Mouse (Mus musculus): ENCODE measurements around the gene Bcl2l11.
A peak's percentile ranks its signal among the peaks of the same experiment; 100 is the strongest.
"Not testable (repeated sequence)": the region's sequence is repeated elsewhere in the genome, so short reads cannot be mapped to it uniquely, and the experiment has no call there.

The Bcl2l11 gene

DNA sequence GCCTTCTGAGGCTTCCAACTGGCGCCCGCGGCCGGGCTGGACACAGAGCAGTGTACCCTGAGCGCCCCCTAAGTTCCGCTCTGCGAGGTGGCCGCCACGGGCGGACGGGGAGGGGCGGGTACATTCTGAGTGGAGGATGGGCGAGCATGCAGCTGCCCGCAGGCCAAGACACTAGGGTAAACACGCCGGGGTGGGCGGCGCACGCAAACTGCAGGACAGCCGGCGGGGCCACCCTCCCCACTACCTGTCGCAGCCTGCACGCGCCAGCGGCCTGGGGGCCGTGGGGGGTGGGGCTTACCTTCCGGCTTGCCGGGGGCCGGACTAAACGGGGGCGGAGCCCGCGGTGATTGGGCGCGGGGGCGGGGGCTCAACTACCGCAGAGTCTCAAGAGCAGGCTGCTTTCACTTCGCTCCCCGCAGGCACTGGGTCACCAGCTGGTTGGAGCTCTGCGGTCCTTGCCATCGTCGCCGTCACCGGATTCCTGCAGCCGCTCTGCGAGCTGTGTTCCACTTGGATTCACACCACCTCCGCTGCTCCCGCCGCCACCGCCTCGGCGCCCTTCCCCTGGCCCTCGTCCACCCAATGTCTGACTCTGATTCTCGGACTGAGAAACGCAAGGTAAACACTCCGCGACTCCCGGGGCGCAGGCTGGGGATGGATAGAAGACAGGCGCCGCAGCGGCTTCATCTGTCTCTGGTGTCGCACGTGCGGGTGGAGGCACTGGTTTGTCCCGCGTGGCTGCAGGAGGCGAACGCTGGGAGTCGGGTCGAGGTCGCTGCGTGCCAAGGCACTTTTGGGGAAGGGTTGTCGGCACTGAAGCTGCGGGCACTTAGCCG is at the start of gene Bcl2l11:
TSS of gene Bcl2l11 (plus strand) at position 404 of the 836 bp plus-strand sequence.
- peak; percentile 96 for DNase-seq (ENCODE audit: low spot score)

DNA sequence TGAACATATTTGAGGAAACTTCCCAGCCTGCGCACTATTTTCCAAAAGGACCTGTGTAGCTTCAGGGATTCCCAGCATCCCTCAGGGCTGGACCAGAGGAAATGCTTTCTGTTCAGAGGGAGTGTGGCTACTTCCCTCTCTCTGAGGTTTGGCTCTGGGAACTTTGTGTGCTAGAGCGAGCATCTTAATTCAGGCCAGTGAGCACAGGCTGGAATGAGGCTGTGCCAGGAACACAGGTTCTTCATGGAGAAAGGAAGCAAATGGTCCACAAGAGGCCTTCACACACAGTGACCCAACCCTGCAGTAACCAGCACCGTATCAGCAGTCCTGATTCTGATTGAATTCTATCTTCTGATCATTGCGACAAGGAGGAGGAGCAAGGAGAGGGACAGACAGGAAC is 48.9 kb upstream of the Bcl2l11 start:
- DNase-seq (ENCODE audit: low spot score) = peak; percentile 15

DNA sequence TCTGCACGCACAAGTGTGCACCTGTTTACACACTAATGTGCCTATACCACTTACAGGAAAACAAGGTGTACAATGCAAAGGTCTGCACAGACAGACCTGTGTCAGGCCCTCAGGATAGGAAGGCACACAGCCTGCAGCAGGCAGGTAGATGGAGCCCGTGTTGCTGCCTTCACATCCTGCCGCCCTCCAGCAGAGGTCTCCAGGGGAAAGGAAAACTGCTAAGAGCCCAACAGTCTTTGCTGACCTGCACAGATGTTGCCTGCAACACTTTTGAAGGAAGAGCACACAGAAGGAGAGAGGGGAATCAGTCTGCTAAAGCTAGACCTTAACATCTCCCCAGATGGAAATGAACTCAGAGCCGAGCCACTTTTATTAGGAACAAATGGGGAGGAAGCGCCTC is 47.0 kb upstream of the Bcl2l11 start:
- DNase-seq (ENCODE audit: low spot score) = peak; percentile 63

DNA sequence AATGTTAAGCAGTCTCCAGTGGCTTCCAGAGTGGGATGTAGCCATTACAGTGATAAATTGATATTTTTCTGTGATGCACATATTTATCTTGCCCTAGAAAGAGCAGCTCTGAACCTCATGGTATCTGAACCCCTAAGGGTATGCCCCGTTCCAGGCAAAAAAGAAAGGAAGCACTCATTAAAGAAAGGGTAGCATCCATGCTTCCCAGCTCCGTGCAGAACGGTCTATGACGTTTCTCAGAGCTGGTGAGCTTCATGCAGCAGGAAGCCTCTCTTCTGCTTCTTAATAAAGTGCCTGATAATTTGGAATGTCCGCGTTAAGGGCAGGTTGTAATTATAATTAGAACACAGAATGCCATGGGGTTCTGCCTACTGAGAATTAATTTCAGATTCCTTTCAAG is 46.5 kb upstream of the Bcl2l11 start:
- DNase-seq (ENCODE audit: low spot score) = no peak

DNA sequence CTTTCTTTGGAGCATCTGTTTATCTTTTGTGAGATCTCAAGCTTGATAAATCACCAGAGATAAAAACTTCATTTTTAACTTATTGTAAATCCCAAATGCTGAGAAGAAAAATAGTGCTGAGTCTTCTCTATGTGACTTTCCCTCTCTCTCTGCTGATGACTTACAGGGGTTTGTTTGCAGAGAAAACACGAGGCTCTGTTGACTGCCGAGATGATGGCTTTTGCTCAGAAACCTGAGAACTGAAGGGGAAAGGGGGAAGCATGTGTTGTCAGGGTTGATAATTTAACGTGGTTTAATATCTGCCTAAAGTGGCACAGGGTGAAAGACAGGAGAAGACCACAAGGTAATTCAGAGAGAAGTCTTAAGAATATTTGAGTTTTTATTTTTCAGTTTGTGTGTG is 42.0 kb upstream of the Bcl2l11 start:
- no peak for DNase-seq (ENCODE audit: low spot score)

DNA sequence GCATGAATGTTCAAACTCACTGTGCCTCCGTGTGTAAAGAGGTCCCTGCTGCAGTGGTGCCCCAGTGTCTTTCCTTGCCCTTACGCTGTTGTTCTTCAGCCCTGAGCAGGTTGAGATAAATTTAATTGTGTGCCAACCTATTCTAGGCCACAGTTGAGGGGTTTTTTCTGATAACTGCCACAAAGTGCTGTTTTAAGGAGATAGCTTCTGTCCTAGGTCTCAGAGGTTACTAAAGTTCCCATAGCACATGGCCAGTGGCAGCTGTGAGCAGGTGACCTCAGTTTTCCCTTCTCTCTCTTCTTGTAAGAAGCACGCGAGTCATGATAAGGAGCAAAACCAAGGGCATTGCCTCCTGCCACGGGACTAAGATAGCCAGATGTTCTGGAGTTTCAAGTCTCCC is 41.2 kb upstream of the Bcl2l11 start:
- no peak for DNase-seq (ENCODE audit: low spot score)

DNA sequence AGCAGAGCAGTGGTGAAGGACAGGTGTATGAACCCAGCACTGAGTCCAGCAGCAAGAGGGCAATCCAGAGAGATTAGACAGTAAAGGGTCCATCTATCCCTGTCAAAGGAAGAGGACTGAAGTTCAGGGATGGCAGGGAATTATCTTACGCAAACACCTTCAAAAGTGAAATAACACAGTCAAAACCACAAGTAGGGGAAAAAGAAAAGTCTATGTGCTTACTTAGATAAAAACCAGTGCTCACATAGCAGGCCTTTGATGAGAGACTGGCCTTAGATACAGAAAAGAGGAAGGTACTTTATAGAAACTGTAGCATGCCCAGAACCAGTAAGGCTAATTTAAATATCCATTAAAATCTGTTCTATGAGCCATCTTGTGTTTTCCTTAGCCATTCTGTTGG is 40.4 kb upstream of the Bcl2l11 start:
- no peak for DNase-seq (ENCODE audit: low spot score)

DNA sequence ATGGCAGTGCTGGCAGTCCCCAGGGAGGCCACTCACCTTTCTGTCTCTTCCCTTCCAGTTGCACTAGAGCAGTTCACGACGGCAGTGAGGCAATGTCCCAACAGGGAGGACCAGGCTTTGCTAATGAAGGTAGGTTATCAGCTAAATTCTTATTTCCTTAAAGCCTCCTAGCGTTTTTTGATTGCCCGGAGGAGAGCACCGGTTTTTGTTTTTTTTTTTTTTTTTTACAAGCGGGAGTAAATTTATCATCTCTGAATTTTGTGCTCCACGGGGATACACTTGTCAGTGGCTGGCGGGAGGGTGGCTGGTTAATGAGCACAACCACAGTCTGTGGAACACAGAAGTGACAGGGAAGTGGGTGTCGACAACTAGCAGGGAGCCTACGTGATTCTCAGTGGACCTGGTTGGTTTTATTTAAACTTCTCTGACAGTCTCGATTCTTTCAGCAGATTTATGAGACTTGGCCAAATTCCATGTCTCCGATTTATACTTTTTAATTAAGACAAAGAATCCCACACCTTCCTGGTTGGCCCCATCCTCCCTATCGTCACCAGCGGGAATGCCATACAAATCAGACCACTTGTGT is 39.4 kb upstream of the Bcl2l11 start:
- DNase-seq (ENCODE audit: low spot score) = no peak

DNA sequence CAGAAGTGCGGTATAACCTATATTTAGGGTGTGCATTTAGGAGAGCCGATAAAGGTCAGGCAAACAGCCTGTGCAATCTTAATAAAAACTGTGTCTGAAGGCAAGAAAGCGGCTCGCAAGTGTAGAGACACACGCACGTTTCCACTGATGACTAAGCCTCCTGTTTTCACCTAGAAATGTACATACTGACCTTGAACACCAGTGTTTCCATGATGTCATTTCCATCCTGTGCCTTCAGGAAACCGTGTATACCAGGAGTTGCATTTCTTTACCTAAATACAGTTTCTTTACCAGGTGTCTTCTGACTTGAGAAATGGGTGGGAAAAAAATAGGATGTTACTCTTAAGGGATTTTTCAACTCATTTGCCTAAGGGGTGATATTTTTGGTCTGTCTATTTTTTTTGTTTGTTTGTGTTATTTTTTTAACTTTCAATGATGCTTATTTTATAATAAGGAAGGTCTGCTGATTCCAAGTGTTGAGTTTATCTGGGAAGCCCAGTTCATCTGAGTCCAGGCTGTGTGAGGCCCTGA is 38.8 kb upstream of the Bcl2l11 start:
- DNase-seq (ENCODE audit: low spot score) = no peak

DNA sequence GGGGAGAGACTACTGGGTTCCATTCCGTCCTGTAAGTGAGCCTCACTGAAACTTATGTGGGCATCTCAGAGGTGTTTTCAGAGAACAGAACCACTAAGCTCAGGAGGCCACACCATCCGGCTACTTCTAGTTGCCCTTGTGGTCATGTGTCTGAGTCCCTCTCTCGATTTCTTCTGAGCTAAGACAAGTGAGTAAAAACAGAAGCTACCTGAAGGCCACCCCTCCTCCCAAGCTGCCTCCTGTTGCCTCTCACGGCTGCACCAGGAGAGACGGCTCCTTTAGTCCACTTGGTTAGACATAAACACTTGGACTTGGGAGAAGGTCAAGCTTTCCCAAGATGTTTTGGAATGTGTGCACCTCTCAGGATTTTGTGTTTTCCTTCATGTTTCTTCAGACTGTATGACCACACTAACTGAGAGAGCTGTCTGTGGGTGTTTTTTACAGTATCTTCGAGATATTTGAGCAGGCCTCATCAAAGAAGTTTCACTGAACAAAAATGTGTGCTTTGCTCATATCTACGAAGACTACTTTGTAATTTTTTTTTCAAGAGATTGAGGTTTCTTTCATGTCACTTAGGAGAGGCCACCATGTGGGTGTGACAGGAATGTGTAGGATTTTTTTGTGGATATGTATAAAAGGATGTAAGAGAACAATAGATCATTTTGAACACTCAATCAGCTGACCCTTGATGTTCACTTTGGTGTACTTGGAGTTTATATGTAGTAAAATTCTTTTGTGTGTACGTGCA is 37.9 kb upstream of the Bcl2l11 start:
- no peak for DNase-seq (ENCODE audit: low spot score)

DNA sequence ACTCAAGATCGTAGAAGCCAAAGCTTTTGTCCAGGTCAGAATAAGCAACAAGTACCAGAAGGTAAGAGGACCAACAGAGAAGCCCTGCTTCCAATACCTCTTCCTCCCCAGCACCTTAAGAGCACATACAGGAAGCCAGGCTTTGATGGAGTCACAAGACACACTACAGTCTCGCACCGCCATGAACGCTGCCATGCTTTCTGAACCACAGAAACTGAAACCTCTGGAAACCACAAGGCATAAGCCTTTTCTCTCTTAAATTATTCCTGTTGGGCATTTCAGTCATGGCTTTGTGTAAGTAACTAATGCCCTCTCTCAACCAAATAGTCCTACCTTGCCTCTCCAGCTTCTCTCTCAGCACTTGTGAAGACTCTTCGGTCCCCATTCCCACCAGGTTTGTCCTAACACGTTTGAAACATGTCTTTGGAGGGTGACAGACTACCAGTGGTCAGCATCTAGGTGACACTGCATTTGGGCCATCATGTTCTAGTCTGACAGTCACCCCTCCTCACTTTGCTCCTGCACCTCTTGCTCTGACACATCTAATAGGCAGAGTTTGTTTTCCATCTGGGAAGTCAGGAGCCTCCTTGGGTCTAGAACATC is 35.5 kb upstream of the Bcl2l11 start:
- no peak for DNase-seq (ENCODE audit: low spot score)

DNA sequence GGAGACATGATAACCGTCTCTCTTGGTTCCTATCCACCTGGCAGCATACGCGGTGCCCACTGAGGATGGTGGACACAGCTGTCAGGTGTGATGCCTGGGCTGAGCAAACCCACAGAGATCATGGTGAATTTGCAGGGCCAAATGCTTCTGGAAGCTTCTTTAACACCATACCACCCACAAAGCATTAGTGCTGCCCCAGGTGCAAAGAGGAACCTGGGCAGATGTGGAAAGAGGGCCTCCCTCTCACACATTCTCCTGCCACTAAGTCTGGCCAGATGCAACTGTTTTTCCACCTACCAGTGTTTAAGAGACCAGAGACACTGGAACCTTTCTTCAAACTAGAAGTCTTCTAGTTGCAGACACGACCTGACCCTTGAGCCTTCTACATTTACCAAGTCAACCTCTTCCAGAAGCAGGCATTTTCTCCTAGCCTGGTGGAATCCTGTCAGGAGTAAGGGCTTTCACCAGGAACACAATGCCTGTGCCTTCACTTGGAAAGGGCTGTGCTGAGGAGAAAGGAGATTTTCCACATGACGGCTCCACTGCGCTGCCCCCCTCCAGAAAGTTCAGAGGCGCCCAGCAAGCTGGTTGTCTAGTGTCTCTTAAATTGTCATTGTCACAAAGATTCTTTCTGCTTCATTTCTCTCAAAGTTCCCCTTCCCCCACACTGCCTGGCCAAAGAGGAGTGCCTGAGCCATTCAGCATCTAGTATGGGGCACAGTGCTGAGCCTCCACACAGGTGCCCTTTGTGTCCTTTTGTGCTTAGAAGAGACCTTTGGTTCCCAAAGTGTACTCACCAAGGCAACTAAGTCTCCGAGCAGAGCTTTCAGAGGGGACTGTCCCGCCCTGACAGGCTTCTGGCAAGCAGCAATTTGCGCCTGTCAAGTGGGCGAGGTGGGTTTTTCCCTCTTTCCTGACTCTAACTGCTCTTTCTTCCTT is 34.1 kb upstream of the Bcl2l11 start:
- DNase-seq (ENCODE audit: low spot score) = peak; percentile 92

DNA sequence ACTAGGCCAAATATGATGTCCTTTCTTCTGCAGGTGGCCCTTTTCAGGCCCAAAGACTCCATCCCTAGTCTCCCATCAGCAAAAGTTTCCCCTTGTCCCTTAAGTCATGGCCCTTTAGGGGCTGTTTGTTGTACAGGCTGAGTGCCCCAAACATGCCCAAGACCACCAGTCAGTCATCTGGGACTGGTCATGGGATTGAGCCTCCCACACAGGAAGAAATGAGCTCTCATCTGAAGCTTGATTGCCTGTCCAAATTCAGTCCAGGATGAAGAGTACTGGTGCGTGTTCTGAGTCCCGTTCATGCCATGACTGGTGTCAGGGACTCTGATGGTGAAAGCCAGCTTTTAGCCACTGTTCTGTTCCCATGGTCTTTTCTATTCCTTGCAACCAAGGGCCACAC is 33.4 kb upstream of the Bcl2l11 start:
- DNase-seq (ENCODE audit: low spot score) = no peak

DNA sequence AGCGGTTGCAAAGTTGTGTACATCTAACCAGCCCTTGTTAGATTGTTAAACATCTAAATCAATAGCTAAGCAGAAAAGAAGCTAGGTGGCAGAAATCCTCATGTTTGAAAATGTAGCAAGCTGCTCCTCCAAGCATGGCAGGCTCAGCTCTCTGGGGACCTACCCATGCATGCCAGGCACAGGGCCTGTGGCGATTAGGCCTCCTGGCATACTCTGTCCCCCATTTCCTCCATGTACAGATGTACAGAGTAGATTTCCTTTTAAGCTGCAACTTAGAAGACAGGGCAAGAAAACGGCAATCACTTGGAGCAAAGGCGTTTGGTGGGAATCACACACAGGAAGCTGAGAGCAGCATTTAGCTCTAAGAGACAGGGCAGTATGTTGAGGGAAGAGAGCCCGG is 31.6 kb upstream of the Bcl2l11 start:
- no peak for DNase-seq (ENCODE audit: low spot score)

DNA sequence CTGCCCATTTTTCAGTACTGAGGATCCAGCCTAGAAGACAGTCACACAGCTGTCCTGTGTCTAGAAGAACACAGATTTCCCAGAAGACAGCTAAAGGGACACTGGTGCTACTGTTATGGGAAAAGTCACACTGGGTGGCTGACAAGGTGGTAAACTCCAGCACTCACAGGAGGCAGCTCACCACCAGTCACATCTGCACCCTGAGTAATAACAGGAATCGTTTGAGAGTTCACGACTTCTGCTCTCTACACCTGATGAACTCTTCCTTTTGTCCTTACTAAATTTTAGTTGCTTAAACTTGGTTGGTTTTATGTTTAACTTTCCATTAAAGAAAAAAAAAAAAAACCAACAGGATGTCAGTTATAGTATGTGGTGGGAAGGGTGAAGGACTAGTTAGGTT is 31.2 kb upstream of the Bcl2l11 start:
- no peak for DNase-seq (ENCODE audit: low spot score)

DNA sequence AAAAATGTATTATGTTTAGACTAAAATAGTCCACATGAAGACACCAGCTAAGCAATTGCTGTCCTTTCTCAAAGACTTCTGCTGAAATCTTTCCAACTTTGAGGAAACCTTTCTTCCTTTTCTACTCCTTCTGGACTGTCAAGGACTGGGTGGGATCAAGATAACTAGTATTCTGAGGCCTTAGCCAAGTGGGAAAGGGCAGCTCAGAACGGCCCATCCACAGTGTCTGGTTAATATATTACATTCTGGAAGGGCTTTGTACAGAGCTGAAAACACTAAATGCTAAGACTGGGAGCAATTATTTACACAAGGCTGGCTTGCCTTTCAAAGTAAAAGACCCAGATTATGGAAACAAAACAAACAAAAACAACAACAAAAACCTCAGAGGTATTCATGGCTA is 30.6 kb upstream of the Bcl2l11 start:
- no peak for DNase-seq (ENCODE audit: low spot score)

DNA sequence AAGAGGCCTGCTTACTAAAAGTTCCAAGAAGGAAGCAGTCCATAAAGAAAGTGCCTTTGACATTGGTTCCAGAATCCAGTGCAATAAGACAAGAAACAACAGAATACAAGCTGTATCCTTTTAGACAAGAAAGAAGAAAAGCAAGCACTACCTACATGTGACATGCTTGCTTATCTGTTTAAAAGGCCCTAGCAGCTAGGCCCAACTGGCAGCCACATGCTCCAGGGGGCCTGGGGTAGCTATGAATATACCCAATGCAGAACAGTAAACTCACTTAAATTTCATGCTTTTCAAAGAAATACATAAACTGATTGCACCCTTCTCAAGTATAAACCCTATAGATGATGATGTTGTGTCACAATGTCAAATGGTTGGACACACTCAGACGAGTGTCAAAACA is 29.8 kb upstream of the Bcl2l11 start:
- DNase-seq (ENCODE audit: low spot score) = no peak

DNA sequence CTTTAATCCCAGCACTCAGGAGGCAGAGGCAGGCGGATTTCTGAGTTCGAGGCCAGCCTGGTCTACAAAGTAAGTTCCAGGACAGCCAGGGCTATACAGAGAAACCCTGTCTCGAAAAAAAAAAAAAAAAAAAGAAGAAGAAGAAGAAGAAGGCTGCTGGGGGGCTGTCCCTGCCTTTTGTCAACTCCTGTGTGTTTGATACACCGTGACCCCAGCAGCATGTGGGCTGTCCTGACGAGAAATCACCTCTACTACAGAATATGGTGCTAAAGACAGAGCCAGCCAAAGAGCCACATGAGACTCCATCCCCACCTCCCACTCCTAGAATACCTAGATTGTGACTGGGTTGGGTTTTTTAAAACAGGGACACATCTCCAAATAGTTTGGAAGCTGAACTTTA is 27.7 kb upstream of the Bcl2l11 start:
- DNase-seq (ENCODE audit: low spot score) = not testable (repeated sequence)

DNA sequence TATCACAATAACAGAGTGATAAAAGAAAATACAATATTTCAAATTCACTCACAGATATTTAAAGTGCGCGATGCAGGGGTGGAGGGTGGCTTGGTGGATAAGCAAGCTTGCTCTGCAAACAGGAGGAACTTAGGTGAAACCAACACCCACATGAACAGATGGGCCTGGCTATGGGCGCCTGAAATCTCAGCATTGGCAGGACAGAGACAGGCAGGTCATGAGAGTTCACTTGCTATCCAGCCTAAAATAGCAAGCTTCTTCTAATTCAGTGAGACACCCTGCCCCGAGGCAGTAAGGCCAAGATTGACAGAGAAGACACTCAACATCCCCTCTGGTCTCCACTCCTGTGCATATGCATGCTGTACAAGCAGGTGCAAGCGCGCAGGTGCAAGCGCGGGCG is 23.8 kb upstream of the Bcl2l11 start:
- DNase-seq (ENCODE audit: low spot score) = no peak

DNA sequence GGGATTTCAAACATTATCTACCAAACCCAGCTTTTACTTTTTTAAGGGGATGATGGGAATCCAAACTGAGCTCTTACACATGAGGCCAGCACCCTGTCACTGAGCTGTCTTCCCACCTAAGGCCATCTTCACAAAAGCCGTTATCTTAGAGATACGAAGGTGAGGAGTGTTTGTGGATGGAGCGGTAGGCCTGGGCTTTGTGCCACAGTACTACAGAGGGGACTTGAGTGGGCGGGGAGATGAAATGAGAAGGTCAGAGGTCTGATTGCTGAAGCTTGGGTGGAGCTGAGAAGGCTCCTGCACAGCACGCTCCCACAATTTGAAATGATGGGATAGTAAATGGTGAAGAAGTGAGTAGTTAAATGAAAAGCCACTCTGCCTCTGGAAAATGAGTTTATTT is 21.0 kb upstream of the Bcl2l11 start:
- DNase-seq (ENCODE audit: low spot score) = no peak

DNA sequence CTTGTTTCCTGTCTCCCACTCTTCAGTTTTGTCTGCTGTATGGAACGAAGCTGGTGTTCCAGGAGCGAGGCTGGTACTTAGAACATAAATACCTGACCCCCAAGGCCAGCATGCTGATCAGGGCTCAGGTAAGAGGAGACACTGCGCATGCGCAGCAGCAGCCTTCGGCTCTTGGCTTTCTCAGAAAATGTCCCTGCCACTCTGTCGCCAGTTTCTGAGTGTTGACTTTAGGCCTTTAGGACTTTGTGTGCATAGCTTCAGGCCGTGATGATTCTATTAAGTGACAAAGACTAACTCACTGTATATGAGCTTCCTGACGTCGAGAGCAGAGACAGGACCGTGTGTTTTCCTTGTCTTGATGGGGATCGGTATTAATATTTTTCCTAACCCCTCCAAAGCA is 20.2 kb upstream of the Bcl2l11 start:
- no peak for DNase-seq (ENCODE audit: low spot score)

All from retina, embryonic 14.5 days (tissue).